Mouse (Mus musculus) limb, embryonic 11.5 days (tissue): ENCODE measurements around the gene Ldlr. TPM values are rescaled to one million over a fixed set of nuclear protein-coding genes. Genes with fewer than 3 reads are reported as not detected.
"Not testable (repeated sequence)": the region's sequence is repeated elsewhere in the genome, so short reads cannot be mapped to it uniquely, and the experiment has no call there.

Experiments
- ATAC-seq: fragments of 200-750 bp; cut with Nextera tagmentation; 2 replicates; pipeline ENCODE4 v1.8.0; 2017; ENCODE audit warnings: low read depth; ENCODE audit not compliant: insufficient number of reproducible peaks, low FRiP score, low TSS enrichment
- DNase-seq: peaks from one replicate; pipeline ENCODE4 v3.0.0-alpha.2; 2015; ENCODE audit warnings: low spot score
- H3K27ac ChIP-seq: fragments of 300-500 bp; sonication (generic); replicated peaks from 2 replicates; pipeline ENCODE4 v1.5.1; 2014; ENCODE audit warnings: low read depth, mild to moderate bottlenecking, low read length
- H3K27me3 ChIP-seq: fragments of 300-500 bp; sonication (generic); 2 replicates; pipeline ENCODE4 v1.6.1; 2014; ENCODE audit warnings: mild to moderate bottlenecking, low read length, mixed read lengths; ENCODE audit not compliant: control insufficient read depth, insufficient read depth
- H3K36me3 ChIP-seq: fragments of 300-500 bp; sonication (generic); 2 replicates; pipeline ENCODE4 v1.6.1; 2014; ENCODE audit warnings: mild to moderate bottlenecking, low read length, moderate library complexity, mixed read lengths; ENCODE audit not compliant: control insufficient read depth, insufficient read depth
- H3K4me1 ChIP-seq: fragments of 300-500 bp; sonication (generic); 2 replicates; pipeline ENCODE4 v1.6.1; 2014; ENCODE audit warnings: low read length, mixed read lengths; ENCODE audit not compliant: control insufficient read depth, insufficient read depth
- H3K4me2 ChIP-seq: fragments of 300-500 bp; sonication (generic); 2 replicates; pipeline ENCODE4 v1.6.1; 2014; ENCODE audit warnings: low read depth, mild to moderate bottlenecking, moderate library complexity; ENCODE audit not compliant: severe bottlenecking
- H3K4me3 ChIP-seq: fragments of 300-500 bp; sonication (generic); 2 replicates; pipeline ENCODE4 v1.5.1; 2014; ENCODE audit warnings: low read depth, low read length
- H3K9ac ChIP-seq: fragments of 300-500 bp; sonication (generic); 2 replicates; pipeline ENCODE4 v1.6.1; 2014; ENCODE audit warnings: mild to moderate bottlenecking, low read length
- H3K9me3 ChIP-seq: fragments of 300-500 bp; sonication (generic); 2 replicates; pipeline ENCODE4 v1.6.1; 2016; ENCODE audit warnings: low read length; ENCODE audit not compliant: control insufficient read depth
- WGBS: fragments of 180-500 bp; shearing (Covaris S2); extraction: QIAGEN DNeasy Blood & Tissue Kit; methylation state at CpG from one replicate; pipeline ENCODE4 v1.1.7; 2014; 5-methylcytosine and 5-hydroxymethylcytosine counted together
- polyA plus RNA-seq: library from polyadenylated mRNA; unstranded; fragments of >200 nt; fragmentation: Nextera tagmentation; extraction: Ambion mirVana; gene quantifications from 2 replicates; pipeline ENCODE4 v1.2.1, GENCODE M21; 2014

The Ldlr gene
- polyA plus RNA-seq, 1 experiment from 2014 or later: 15.2 TPM

DNA sequence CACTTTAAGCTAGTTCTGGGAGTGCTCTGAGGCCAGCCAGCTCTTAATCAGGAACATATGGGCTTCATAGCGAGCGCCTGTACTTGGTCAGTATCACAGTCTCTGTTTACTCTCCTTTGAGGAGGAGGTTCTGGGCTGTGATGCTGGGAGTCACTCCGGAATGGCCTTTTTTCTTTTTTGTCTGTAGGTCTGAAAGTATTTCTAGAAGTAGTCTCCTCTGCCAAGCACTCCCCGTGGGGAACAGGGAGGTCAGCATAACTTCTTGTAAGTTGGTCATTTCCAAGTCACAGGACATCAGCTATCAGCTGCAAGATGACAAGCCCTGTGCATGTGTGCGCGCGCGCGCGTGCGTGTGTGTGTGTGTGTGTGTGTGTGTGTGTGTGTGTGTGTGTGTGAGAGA, 44.6 kb downstream of the Ldlr start:
- H3K9ac ChIP-seq: peak overlapping the region; percentile 17; the same call in 1 of the 2 replicates
- H3K4me2 ChIP-seq: peak overlapping the region; percentile 17

DNA sequence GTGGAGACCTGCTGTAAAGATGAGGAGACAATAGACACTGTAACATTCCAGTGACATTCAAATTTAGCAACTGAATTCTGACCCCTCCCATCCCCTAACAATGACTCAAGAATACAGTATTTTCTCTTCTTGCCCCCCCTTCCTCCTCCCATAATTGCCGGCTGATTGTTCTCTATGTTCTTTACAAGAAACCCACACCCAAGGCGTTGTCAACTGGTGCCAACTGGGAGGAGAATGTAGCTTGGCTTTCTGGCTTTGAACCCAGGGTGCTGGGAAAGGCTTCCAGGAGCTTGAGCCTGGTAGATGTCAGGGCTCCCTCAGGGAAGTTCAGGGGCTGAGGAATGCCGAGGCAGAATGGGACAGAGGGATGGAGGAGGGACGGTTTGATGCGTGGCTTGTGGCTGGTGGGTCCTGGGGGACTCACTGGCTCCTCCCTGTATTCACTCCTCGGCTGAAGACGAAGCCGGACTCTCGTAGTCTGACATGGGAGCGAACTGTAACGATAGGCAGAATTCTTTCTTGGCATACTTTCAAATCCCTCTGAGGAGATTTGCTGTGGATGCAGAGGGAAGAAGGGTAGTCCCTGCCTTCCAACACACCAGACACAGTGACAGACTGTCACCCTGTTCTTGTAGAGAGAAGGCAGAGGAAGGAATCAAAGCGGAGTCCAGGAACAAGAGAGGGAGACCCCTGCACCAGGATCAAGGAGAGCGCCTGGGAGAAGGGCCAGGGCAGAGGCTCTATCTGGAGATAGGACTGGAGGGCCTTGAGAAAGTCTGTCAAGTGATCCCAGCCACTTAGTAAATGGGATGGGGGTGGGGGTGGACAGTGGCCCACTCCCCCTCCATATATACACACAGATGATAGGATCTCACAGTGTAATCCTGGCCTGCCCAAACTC, 45.5 kb downstream of the Ldlr start:
- 0 out of 2 replicates have a peak overlapping the region, but pooled peaks have one; percentile 27 for H3K9ac ChIP-seq
- ATAC-seq (no peak; the same call in 1 of the 2 replicates), DNase-seq (no peak)
- WGBS: 68% methylated on average over 13 of the region's 13 CpGs
- no peaks in the 10 kb centered on the region for H3K9me3 ChIP-seq
- peak overlapping the region; percentile 17 for H3K4me2 ChIP-seq
- H3K27me3 ChIP-seq: no peaks in the 10 kb centered on the region
- no peak overlapping the region for H3K4me3 ChIP-seq
- H3K36me3 ChIP-seq: peaks cover 18% of the 10 kb centered on the region
- H3K27ac ChIP-seq: peak overlapping the region; percentile 96
- peaks cover 22% of the 10 kb centered on the region for H3K4me1 ChIP-seq

More for the DNA sequence above, 44.6 kb downstream of the Ldlr start:
- WGBS: 30% methylated on average over 11 of the region's 11 CpGs
- Histone ChIP-seq H3K4me3 (no peak overlapping the region), H3K36me3 (peaks cover 17% of the 10 kb centered on the region), H3K27ac (peak overlapping the region; percentile 96), H3K4me1 (peaks cover 22% of the 10 kb centered on the region), H3K27me3 (no peaks in the 10 kb centered on the region), H3K9me3 (no peaks in the 10 kb centered on the region)
- DNase-seq (peak; percentile 74), ATAC-seq (peak; percentile 72; the same call in 1 of the 2 replicates)

DNA sequence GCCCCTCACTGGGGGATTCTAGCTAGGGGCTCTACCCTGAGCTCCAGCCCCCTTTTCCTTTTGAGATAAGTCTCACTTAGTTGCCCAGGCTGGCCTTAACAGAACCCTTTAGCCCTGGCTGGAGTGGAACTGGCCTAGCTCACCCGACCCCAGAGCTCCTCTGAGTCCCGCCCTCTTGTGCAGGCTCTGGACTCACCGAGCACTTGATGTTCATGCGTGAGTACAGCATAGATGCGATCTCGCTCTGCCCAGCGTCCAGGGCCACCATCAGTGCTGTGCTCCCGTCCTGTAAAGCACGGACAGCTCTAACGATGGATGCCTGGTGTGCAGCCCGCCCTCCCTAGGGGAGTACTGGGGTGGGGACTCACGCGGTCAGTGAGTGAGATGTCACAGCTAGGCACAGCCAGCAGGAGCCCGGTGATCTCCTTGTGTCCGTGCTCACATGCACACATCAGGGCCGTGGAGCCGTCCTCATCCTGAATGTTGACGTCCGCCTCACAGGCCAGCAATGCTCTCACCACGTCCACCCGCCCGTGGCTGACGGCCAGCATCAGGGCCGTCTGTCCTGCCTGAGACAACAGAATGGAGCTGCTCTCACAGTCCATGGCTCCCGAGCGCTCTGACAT, 46.4 kb downstream of the Ldlr start:
- DNase-seq: no peak
- H3K27me3 ChIP-seq: no peaks in the 10 kb centered on the region
- no peak overlapping the region for H3K9ac ChIP-seq
- peaks cover 22% of the 10 kb centered on the region for H3K4me1 ChIP-seq
- no peak overlapping the region for H3K4me2 ChIP-seq
- no peaks in the 10 kb centered on the region for H3K9me3 ChIP-seq
- ATAC-seq: no peak; the same call in 1 of the 2 replicates
- H3K36me3 ChIP-seq: peaks cover 26% of the 10 kb centered on the region
- H3K4me3 ChIP-seq: no peak overlapping the region; the same call in 1 of the 2 replicates
- WGBS: 82% methylated on average over 26 of the region's 26 CpGs
- 0 out of 2 replicates have a peak overlapping the region, but pooled peaks have one; percentile 36 for H3K27ac ChIP-seq

DNA sequence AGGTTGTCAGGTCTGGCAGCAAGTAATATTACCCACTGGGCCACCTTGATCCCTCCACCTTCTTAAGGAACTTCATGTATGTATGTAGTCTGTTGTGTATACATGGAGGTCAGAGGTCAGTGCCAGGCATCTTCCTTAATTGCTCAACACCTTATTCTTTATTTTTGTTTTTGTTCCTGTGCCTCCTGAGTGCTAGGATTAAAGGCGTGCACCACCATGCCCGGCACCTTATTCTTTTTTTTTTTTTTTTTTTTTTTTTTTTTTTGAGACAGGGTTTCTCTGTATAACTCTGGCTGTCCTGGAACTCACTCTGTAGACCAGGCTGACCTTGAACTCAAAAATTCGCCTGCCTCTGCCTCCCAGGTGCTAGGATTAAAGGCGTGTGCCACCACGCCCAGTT, 50.1 kb downstream of the Ldlr start:
- peaks cover 39% of the 10 kb centered on the region for H3K36me3 ChIP-seq

DNA sequence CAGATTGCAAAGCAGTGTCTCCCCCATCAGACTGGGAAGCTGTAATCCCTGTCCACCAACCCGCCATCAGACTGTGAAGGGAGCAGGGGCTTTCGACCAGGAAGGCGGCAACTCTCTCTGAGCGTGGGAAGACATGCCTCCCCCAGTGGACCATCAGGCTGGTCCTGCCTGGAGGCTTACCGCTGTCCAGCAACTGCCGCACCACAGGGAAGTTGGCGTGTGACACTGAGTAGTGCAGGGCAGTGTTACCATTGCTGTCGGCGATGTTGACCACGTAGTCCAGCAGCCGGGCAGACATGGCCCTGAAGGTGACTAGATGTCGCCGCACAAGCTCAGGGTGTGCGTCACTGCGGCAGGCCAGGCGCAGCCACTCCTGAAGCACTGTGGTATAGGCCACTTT, 51.1 kb downstream of the Ldlr start:
- no peak overlapping the region for H3K27ac ChIP-seq
- ATAC-seq: no peak
- WGBS: 95% methylated on average over 16 of the region's 16 CpGs
- no peaks in the 10 kb centered on the region for H3K27me3 ChIP-seq
- H3K4me2 ChIP-seq: no peak overlapping the region
- no peak overlapping the region for H3K4me3 ChIP-seq
- H3K4me1 ChIP-seq: peaks cover 4% of the 10 kb centered on the region; the same call in 1 of the 2 replicates
- H3K9ac ChIP-seq: no peak overlapping the region
- H3K9me3 ChIP-seq: no peaks in the 10 kb centered on the region
- peaks cover 39% of the 10 kb centered on the region for H3K36me3 ChIP-seq
- no peak for DNase-seq

More for the DNA sequence above, 50.1 kb downstream of the Ldlr start:
- H3K4me3 ChIP-seq, H3K27ac ChIP-seq, H3K9ac ChIP-seq, ATAC-seq, H3K4me2 ChIP-seq, H3K9me3 ChIP-seq, DNase-seq, H3K27me3 ChIP-seq: not testable (repeated sequence)
- 83% methylated on average over 5 of the region's 5 CpGs for WGBS
- peaks cover 12% of the 10 kb centered on the region for H3K4me1 ChIP-seq

DNA sequence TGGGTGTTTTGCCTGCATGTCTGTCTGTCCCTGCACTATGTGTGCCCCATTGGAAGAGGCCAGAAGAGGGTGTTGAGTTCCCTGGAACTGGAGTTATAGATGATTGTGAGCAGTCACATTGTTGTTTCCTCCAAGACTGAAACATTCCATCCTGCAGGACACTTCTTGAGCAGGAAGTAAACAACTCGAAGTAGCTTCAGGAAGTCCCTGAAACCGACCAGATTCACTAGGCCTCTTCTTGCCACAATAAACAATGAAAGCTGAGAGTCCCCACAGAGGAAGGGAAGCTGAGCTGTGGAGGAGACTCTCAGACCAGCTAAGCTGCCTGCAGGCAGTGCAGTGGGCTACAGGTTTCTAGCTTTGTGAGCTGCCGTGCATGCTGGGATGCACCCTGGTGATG, 54.4 kb downstream of the Ldlr start:
- WGBS: 95% methylated on average over 3 of the region's 3 CpGs
- H3K9me3 ChIP-seq: no peaks in the 10 kb centered on the region
- DNase-seq (no peak), ATAC-seq (no peak)
- no peak overlapping the region for H3K27ac ChIP-seq
- H3K4me2 ChIP-seq: no peak overlapping the region
- H3K36me3 ChIP-seq: peaks cover 44% of the 10 kb centered on the region
- H3K4me1 ChIP-seq: 0 out of 2 replicates have a peak, but pooled peaks cover 2% of the 10 kb centered on the region
- no peaks in the 10 kb centered on the region for H3K27me3 ChIP-seq
- no peak overlapping the region for H3K9ac ChIP-seq
- H3K4me3 ChIP-seq: no peak overlapping the region

DNA sequence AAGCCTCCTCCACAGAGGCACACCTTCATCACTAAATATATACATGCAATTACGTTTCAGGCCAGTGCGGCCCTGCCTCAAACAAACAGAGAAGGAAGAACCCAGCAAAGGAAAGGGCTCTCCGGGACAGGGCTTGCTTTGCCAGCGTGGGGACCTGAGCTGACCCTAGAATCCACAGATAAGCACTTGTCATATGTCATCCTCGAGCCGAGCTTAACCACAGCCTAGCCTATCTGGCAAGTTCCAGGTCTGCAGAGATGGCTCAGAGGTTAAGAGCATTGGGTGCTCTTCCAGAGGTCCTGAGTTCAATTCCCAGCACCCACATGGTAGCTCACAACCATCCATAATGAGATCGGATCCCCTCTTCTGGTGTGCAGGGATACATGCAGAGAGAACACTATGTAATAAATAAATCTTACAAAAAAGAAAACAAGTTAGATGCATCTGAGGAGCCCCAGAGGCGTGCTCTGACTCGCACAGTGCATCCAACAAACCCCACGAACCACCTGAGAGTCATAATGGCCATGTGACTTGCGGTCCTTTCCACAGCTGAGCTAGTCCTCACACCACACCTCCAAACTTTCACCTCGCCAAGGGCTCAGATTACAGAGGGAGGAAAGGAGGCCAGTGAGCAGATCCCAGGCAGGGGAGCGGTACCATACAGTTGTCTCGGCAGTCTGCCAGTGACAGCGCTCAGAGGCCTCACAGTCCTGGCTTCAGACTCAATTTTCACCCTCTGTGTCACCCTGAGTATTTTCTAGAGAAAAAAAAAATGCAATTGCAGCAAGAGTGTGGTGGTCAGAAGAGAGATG, 58.6 kb downstream of the Ldlr start:
- WGBS: 65% methylated on average over 15 of the region's 15 CpGs
- H3K4me1 ChIP-seq: peaks cover 2% of the 10 kb centered on the region; the same call in 1 of the 2 replicates
- H3K4me2 ChIP-seq: no peak overlapping the region
- no peaks in the 10 kb centered on the region for H3K9me3 ChIP-seq
- DNase-seq: peak; percentile 45
- peaks cover 35% of the 10 kb centered on the region for H3K36me3 ChIP-seq
- H3K27me3 ChIP-seq: no peaks in the 10 kb centered on the region
- peak; percentile 40; the same call in 1 of the 2 replicates for ATAC-seq
- H3K9ac ChIP-seq: no peak overlapping the region
- H3K27ac ChIP-seq: no peak overlapping the region
- H3K4me3 ChIP-seq: no peak overlapping the region
